In genomic region chrX:59179081-59179596, GRCm38 (mm10) we compare ENCODE assay signal across 8 mouse cellular contexts.
DNase-seq lines count a peak whose midpoint lies in the region; ATAC-seq lines count a peak whose summit lies in the region.

No protein-coding gene starts in this region.

- no peaks in the 10 kb centered on the region for H3K4me1 ChIP-seq in intestine, embryonic 14.5 days (replicated peaks; ENCODE audit: control insufficient read depth, insufficient read depth, low read length)
- H3K4me1 ChIP-seq in intestine, embryonic 15.5 days (replicated peaks): no peaks in the 10 kb centered on the region
- peaks cover 11% of the 10 kb centered on the region; the same call in 1 of the 2 replicates for H3K4me1 ChIP-seq in midbrain, embryonic 13.5 days (replicated peaks)

- peak; percentile 53 for DNase-seq in intestine, embryonic 14.5 days (ENCODE audit: low spot score)
- peak; percentile 83 to 85 for DNase-seq in cerebellum, postnatal 10 days
- DNase-seq in frontal cortex, postnatal 10 days (ENCODE audit: low spot score in 2 of 2): peak; percentile 13 to 16
- peak; percentile 27 for DNase-seq in layer of hippocampus, adult 11-12 months (ENCODE audit: low spot score)
- DNase-seq in T-cell, adult 2 months (ENCODE audit: low spot score): no peak

- no peaks in the 10 kb centered on the region for H3K27me3 ChIP-seq in intestine, embryonic 14.5 days (replicated peaks; ENCODE audit: control insufficient read depth, insufficient read depth, low read length)
- H3K27me3 ChIP-seq in intestine, embryonic 15.5 days (replicated peaks): no peaks in the 10 kb centered on the region
- no peaks in the 10 kb centered on the region for H3K27me3 ChIP-seq in midbrain, embryonic 13.5 days

- H3K9ac ChIP-seq in intestine, embryonic 14.5 days (ENCODE audit: low read length): no peak overlapping the region
- H3K9ac ChIP-seq in intestine, embryonic 15.5 days: no peak overlapping the region
- no peak overlapping the region for H3K9ac ChIP-seq in midbrain, embryonic 13.5 days (replicated peaks)

- no peaks in the 10 kb centered on the region for H3K9me3 ChIP-seq in intestine, embryonic 14.5 days (ENCODE audit: control insufficient read depth, low read length)
- no peaks in the 10 kb centered on the region for H3K9me3 ChIP-seq in intestine, embryonic 15.5 days
- H3K9me3 ChIP-seq in midbrain, embryonic 13.5 days: no peaks in the 10 kb centered on the region

- 19% methylated on average over 3 of the region's 3 CpGs for WGBS in intestine, embryonic 14.5 days
- WGBS in intestine, embryonic 15.5 days: 19% methylated on average over 3 of the region's 3 CpGs
- WGBS in midbrain, embryonic 13.5 days: 14% methylated on average over 3 of the region's 3 CpGs

- no peak for ATAC-seq in intestine, embryonic 14.5 days (replicated peaks; ENCODE audit: low FRiP score, low TSS enrichment, low read depth)
- ATAC-seq in intestine, embryonic 15.5 days: no peak
- ATAC-seq in midbrain, embryonic 13.5 days: peak; percentile 90
- no peak for ATAC-seq in monocyte, adult 5-6 weeks (replicated peaks; ENCODE audit: insufficient number of reproducible peaks, low FRiP score, low TSS enrichment, poor library complexity, severe bottlenecking)

- H3K27ac ChIP-seq in intestine, embryonic 14.5 days (ENCODE audit: low read depth): no peak overlapping the region
- no peak overlapping the region for H3K27ac ChIP-seq in intestine, embryonic 15.5 days
- H3K27ac ChIP-seq in midbrain, embryonic 13.5 days: peak overlapping the region; percentile 59

- no peaks in the 10 kb centered on the region for H3K36me3 ChIP-seq in intestine, embryonic 14.5 days (ENCODE audit: control insufficient read depth, insufficient read depth, low read length)
- H3K36me3 ChIP-seq in intestine, embryonic 15.5 days: no peaks in the 10 kb centered on the region
- H3K36me3 ChIP-seq in midbrain, embryonic 13.5 days: no peaks in the 10 kb centered on the region

- H3K4me2 ChIP-seq in intestine, embryonic 14.5 days (ENCODE audit: low read length): no peak overlapping the region
- no peak overlapping the region for H3K4me2 ChIP-seq in intestine, embryonic 15.5 days (replicated peaks)
- peak overlapping the region; percentile 18 for H3K4me2 ChIP-seq in midbrain, embryonic 13.5 days (replicated peaks)

- H3K4me3 ChIP-seq in intestine, embryonic 14.5 days (ENCODE audit: low read depth, low read length): no peak overlapping the region
- H3K4me3 ChIP-seq in intestine, embryonic 15.5 days (replicated peaks): no peak overlapping the region
- no peak overlapping the region for H3K4me3 ChIP-seq in midbrain, embryonic 13.5 days (replicated peaks)
